Mouse (Mus musculus): ENCODE results near the gene Gcdh. TPM values are rescaled to one million over a fixed set of nuclear protein-coding genes. Genes with fewer than 3 reads are reported as not detected.

Gcdh gene
- polyA plus RNA-seq, 1 experiment from 2014 or later, result 18.5 TPM

- 10% methylated on average over 9 of the region's 9 CpGs for WGBS
- 0 out of 2 replicates have a peak, but pooled peaks cover 3% of the 10 kb centered on the region for H3K4me1 ChIP-seq (replicated peaks; ENCODE audit: control insufficient read depth, insufficient read depth)
- H3K9ac ChIP-seq (ENCODE audit: low read length), result peak overlapping the region; percentile 51
- TF ChIP-seq CTCF (IDR thresholded peaks at IDR 0.05; ENCODE audit: low read depth) (no peak), EP300 (optimal IDR thresholded peaks at IDR 0.05) (no peak)
- peak overlapping the region; percentile 65 for H3K4me2 ChIP-seq (replicated peaks; ENCODE audit: low read depth)
- H3K27ac ChIP-seq (replicated peaks), result no peak overlapping the region
- DNase-seq (ENCODE audit: low spot score) (no peak), ATAC-seq (ENCODE audit: low FRiP score, low TSS enrichment) (no peak)
- no peaks in the 10 kb centered on the region for H3K36me3 ChIP-seq (ENCODE audit: control insufficient read depth, insufficient read depth, low read length)
- H3K9me3 ChIP-seq (ENCODE audit: control insufficient read depth, low read length), result no peaks in the 10 kb centered on the region
- H3K27me3 ChIP-seq (ENCODE audit: control insufficient read depth, insufficient read depth, low read length), result no peaks in the 10 kb centered on the region
- peak overlapping the region; percentile 40 for H3K4me3 ChIP-seq (ENCODE audit: low read depth, low read length)
Measured at GRCm38 (mm10) chr8:84913502-84913900, 19.8 kb upstream of the Gcdh start.

DNA sequence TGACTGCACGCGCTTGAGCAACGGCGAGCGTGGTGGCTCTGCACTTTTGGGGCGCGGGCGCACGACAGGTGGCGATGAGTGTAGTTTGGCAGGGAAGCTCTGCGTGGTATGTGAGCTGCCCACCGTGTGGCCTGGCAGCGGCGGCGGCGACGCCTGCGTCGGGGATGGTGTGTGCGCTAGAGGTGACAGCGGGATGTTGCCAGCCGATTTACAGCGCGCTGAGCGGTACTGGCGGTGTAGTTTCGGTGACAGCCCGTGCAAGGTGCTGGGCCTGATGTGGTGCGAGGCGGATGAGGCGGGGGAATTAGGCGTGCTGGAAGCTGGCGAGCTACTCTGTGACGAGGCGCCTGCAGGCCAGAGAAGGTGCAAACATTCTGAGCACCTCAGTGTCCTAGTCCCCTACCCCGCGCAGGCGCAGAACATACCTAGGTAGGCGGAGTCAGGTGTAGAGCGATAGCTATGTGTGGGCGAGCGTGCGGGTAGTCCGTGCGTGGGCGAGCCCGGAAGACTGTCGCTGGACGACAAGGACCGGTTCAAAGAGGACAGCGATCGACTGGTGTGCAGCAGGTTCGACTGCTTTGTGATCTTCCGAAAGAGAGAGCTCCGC, 19.3 kb upstream of the Gcdh start:
- no peaks in the 10 kb centered on the region for H3K9me3 ChIP-seq (ENCODE audit: control insufficient read depth, low read length)
- DNase-seq (ENCODE audit: low spot score), result peak; percentile 83
- H3K36me3 ChIP-seq (ENCODE audit: control insufficient read depth, insufficient read depth, low read length), result no peaks in the 10 kb centered on the region
- peak overlapping the region; percentile 51 for H3K9ac ChIP-seq (ENCODE audit: low read length)
- H3K4me2 ChIP-seq (replicated peaks; ENCODE audit: low read depth), result peak overlapping the region; percentile 65
- no peak overlapping the region for H3K27ac ChIP-seq (replicated peaks)
- 0 out of 2 replicates have a peak, but pooled peaks cover 3% of the 10 kb centered on the region for H3K4me1 ChIP-seq (replicated peaks; ENCODE audit: control insufficient read depth, insufficient read depth)
- ATAC-seq (ENCODE audit: low FRiP score, low TSS enrichment), result peak; percentile 63
- H3K4me3 ChIP-seq (ENCODE audit: low read depth, low read length), result peak overlapping the region; percentile 40
- H3K27me3 ChIP-seq (ENCODE audit: control insufficient read depth, insufficient read depth, low read length), result no peaks in the 10 kb centered on the region
- no peak; the same call in 1 of the 2 replicates for TF ChIP-seq CTCF (IDR thresholded peaks at IDR 0.05; ENCODE audit: low read depth)
- TF ChIP-seq EP300 (optimal IDR thresholded peaks at IDR 0.05), result no peak
- 1% methylated on average over 55 of the region's 55 CpGs for WGBS

GRCm38 (mm10) chr8:84912391-84912790, 18.7 kb upstream of the Gcdh start:
- no peak overlapping the region for H3K27ac ChIP-seq (replicated peaks)
- 25% methylated on average over 27 of the region's 27 CpGs for WGBS
- H3K36me3 ChIP-seq (ENCODE audit: control insufficient read depth, insufficient read depth, low read length), result no peaks in the 10 kb centered on the region
- no peak overlapping the region for H3K9ac ChIP-seq (ENCODE audit: low read length)
- H3K27me3 ChIP-seq (ENCODE audit: control insufficient read depth, insufficient read depth, low read length), result no peaks in the 10 kb centered on the region
- no peaks in the 10 kb centered on the region for H3K9me3 ChIP-seq (ENCODE audit: control insufficient read depth, low read length)
- ATAC-seq (ENCODE audit: low FRiP score, low TSS enrichment), result no peak; the same call in 1 of the 2 replicates
- DNase-seq (ENCODE audit: low spot score), result no peak
- TF ChIP-seq EP300 (optimal IDR thresholded peaks at IDR 0.05) (no peak), CTCF (IDR thresholded peaks at IDR 0.05; ENCODE audit: low read depth) (no peak)
- peak overlapping the region; percentile 40; the same call in 1 of the 2 replicates for H3K4me3 ChIP-seq (ENCODE audit: low read depth, low read length)
- H3K4me1 ChIP-seq (replicated peaks; ENCODE audit: control insufficient read depth, insufficient read depth), result 0 out of 2 replicates have a peak, but pooled peaks cover 3% of the 10 kb centered on the region
- peak overlapping the region; percentile 65 for H3K4me2 ChIP-seq (replicated peaks; ENCODE audit: low read depth)

DNA sequence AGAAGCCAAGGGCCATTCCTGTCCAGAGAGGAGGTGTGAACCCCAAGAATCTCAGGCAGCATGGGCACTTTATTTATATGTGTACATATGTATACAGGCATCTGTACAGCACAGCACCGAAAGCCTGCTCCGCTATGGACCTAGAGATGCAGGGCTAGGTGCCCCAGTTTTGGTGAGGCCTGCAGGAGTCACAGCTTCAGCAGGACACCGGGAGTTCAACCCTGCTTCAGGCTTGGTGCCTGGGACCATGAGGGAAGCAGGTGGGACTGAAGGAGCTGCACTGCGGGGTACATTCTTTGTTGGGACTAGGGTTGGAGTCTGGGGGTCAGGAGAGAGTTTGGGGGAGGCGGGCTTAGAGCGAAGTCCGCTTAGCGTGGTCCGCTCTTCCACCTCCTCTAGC, 18.1 kb upstream of the Gcdh start:
- no peak overlapping the region for H3K9ac ChIP-seq (ENCODE audit: low read length)
- no peaks in the 10 kb centered on the region for H3K9me3 ChIP-seq (ENCODE audit: control insufficient read depth, low read length)
- H3K27me3 ChIP-seq (ENCODE audit: control insufficient read depth, insufficient read depth, low read length), result no peaks in the 10 kb centered on the region
- no peak overlapping the region for H3K4me2 ChIP-seq (replicated peaks; ENCODE audit: low read depth)
- no peak overlapping the region for H3K27ac ChIP-seq (replicated peaks)
- H3K4me1 ChIP-seq (replicated peaks; ENCODE audit: control insufficient read depth, insufficient read depth), result 0 out of 2 replicates have a peak, but pooled peaks cover 3% of the 10 kb centered on the region
- no peak overlapping the region for H3K4me3 ChIP-seq (ENCODE audit: low read depth, low read length)
- 87% methylated on average over 9 of the region's 9 CpGs for WGBS
- no peak for TF ChIP-seq EP300 (optimal IDR thresholded peaks at IDR 0.05)
- no peak for TF ChIP-seq CTCF (IDR thresholded peaks at IDR 0.05; ENCODE audit: low read depth)
- no peaks in the 10 kb centered on the region for H3K36me3 ChIP-seq (ENCODE audit: control insufficient read depth, insufficient read depth, low read length)
- no peak for DNase-seq (ENCODE audit: low spot score)
- no peak for ATAC-seq (ENCODE audit: low FRiP score, low TSS enrichment)

- DNase-seq (ENCODE audit: low spot score) (no peak), ATAC-seq (ENCODE audit: low FRiP score, low TSS enrichment) (no peak)
- TF ChIP-seq CTCF (IDR thresholded peaks at IDR 0.05; ENCODE audit: low read depth) (no peak), EP300 (optimal IDR thresholded peaks at IDR 0.05) (no peak)
- H3K36me3 ChIP-seq (ENCODE audit: control insufficient read depth, insufficient read depth, low read length), result no peaks in the 10 kb centered on the region
- H3K4me1 ChIP-seq (replicated peaks; ENCODE audit: control insufficient read depth, insufficient read depth), result 0 out of 2 replicates have a peak, but pooled peaks cover 3% of the 10 kb centered on the region
- H3K27ac ChIP-seq (replicated peaks), result no peak overlapping the region
- WGBS, result 86% methylated on average over 6 of the region's 6 CpGs
- H3K9me3 ChIP-seq (ENCODE audit: control insufficient read depth, low read length), result no peaks in the 10 kb centered on the region
- no peak overlapping the region for H3K4me2 ChIP-seq (replicated peaks; ENCODE audit: low read depth)
- no peak overlapping the region for H3K4me3 ChIP-seq (ENCODE audit: low read depth, low read length)
- no peaks in the 10 kb centered on the region for H3K27me3 ChIP-seq (ENCODE audit: control insufficient read depth, insufficient read depth, low read length)
- no peak overlapping the region for H3K9ac ChIP-seq (ENCODE audit: low read length)
Measured at GRCm38 (mm10) chr8:84910551-84910950, 16.8 kb upstream of the Gcdh start.

- DNase-seq (ENCODE audit: low spot score) (no peak), ATAC-seq (ENCODE audit: low FRiP score, low TSS enrichment) (no peak)
- no peak overlapping the region for H3K4me3 ChIP-seq (ENCODE audit: low read depth, low read length)
- 0 out of 2 replicates have a peak, but pooled peaks cover 3% of the 10 kb centered on the region for H3K4me1 ChIP-seq (replicated peaks; ENCODE audit: control insufficient read depth, insufficient read depth)
- TF ChIP-seq CTCF (IDR thresholded peaks at IDR 0.05; ENCODE audit: low read depth), result no peak
- TF ChIP-seq EP300 (optimal IDR thresholded peaks at IDR 0.05), result no peak
- H3K27ac ChIP-seq (replicated peaks), result no peak overlapping the region
- no peak overlapping the region for H3K4me2 ChIP-seq (replicated peaks; ENCODE audit: low read depth)
- H3K9me3 ChIP-seq (ENCODE audit: control insufficient read depth, low read length), result no peaks in the 10 kb centered on the region
- no peaks in the 10 kb centered on the region for H3K36me3 ChIP-seq (ENCODE audit: control insufficient read depth, insufficient read depth, low read length)
- WGBS, result 74% methylated on average over 5 of the region's 5 CpGs
- H3K27me3 ChIP-seq (ENCODE audit: control insufficient read depth, insufficient read depth, low read length), result no peaks in the 10 kb centered on the region
- no peak overlapping the region for H3K9ac ChIP-seq (ENCODE audit: low read length)
Measured at GRCm38 (mm10) chr8:84909949-84910348, 16.2 kb upstream of the Gcdh start.
